Mouse (Mus musculus) MEL (cell line): ENCODE data around the gene Mrpl9.

Experiments
- EP300 ChIP-seq, 2 experiments: IDR thresholded peaks; 2 replicates each; pipeline ENCODE4 v1.6.1; 2011; ENCODE audit warnings: improper control_type of control experiment in 2 of 2, low read length in 2 of 2, low read depth in 1 of 2, mild to moderate bottlenecking in 1 of 2
- GATA1 ChIP-seq: IDR thresholded peaks from 2 replicates; pipeline ENCODE4 v1.6.1; 2011; ENCODE audit warnings: low read depth, low read length, improper control_type of control experiment
- SIN3A ChIP-seq: IDR thresholded peaks from 2 replicates; pipeline ENCODE4 v1.6.1; 2012; ENCODE audit warnings: low read length, improper control_type of control experiment, inconsistent platforms

- TF ChIP-seq SIN3A (no peak), GATA1 (no peak), EP300 (IDR thresholded peaks at IDR 0.05; ENCODE audit: low read depth in 1 of 2, low read length in 2 of 2) (no peak)
These were observed 38.3 kb downstream of the Mrpl9 start for GRCm38 (mm10) chr3:94481429-94481828.
